Mouse (Mus musculus): ENCODE results near the gene Zfp493. TPM values are rescaled to one million over a fixed set of nuclear protein-coding genes. Genes with fewer than 3 reads are reported as not detected.
"Not testable (repeated sequence)": the region's sequence is repeated elsewhere in the genome, so short reads cannot be mapped to it uniquely, and the experiment has no call there.

Zfp493 gene
- polyA plus RNA-seq, 1 experiment from 2014 or later, result 3.5 TPM

DNA sequence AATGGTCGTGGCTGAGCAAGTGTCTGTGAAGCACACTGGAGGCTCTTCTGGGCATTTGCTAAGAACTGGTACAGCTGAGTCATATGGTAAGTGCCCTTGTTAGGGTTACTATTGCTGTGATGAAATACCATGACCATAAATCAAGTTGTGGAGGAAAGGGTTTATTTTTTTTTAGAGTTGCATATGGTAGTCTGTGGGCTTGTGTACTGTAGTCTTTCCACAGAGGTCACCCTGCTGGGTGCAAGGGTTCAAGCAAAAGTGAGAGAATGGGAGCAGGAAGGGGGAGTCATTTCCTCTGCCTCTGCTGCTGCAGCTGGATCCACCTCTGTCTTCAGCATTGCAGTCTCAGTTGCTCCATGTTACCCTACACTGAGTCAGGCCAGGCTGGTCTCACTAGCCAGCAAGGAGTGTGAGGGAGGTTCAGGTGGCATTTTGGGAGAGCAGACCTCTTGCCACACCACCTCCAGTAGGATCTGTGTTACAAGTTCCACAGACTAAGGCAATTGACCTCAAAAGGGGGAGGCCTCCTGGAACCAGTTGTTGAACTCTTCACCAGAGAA is 32.2 kb downstream of the Zfp493 start:
- H3K9ac ChIP-seq (replicated peaks), result no peak overlapping the region
- ATAC-seq, result no peak
- 0 out of 2 replicates have a peak, but pooled peaks cover 4% of the 10 kb centered on the region for H3K36me3 ChIP-seq
- 68% methylated on average over 1 of the region's 1 CpGs for WGBS
- peaks cover 7% of the 10 kb centered on the region; the same call in 1 of the 2 replicates for H3K4me1 ChIP-seq (replicated peaks)
- H3K9me3 ChIP-seq, result no peaks in the 10 kb centered on the region; the same call in 1 of the 2 replicates
- no peak overlapping the region for H3K4me2 ChIP-seq (replicated peaks)
- H3K27me3 ChIP-seq, result no peaks in the 10 kb centered on the region
- no peak overlapping the region for H3K27ac ChIP-seq
- no peak overlapping the region for H3K4me3 ChIP-seq (replicated peaks)

DNA sequence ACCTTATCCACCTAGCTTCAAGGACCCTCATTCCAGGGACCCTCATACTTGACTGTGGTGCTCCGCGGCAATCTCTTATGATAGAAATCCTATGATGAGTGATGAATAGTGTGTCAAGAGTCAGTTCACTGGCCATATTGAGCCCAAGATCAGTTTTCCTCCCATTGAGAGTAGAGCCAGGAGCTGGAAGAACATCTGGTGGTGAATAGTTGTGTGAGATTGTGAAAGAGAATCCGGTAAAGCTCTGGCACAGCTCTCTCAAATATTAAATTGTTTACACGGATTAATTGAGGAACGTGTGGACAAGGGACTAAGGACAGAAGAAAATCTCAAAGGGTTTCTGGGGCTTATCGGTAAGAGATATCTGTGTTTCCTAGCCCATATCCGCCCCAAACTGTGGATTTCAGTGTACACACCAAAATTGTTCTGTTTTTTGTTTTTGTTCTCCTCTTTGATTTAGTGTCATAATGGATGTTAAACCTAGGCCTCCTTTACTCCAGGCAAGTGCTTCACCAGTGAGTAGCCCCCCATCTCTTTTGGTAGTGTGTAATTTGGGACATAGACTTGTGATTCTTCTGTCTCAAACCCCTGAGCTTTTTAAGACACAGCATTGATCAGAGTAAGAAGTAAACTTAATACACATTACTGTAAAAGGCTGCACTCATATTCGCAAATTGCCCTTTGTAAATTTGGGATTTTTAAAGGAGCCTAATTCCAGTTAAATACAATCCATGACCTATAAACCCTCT is 33.6 kb downstream of the Zfp493 start:
- H3K9ac ChIP-seq (replicated peaks), result no peak overlapping the region
- peaks cover 5% of the 10 kb centered on the region for H3K9me3 ChIP-seq
- peak overlapping the region; percentile 72 for H3K4me2 ChIP-seq (replicated peaks)
- peaks cover 7% of the 10 kb centered on the region; the same call in 1 of the 2 replicates for H3K4me1 ChIP-seq (replicated peaks)
- peaks cover 10% of the 10 kb centered on the region for H3K36me3 ChIP-seq
- H3K27ac ChIP-seq, result no peak overlapping the region
- H3K27me3 ChIP-seq, result no peaks in the 10 kb centered on the region
- H3K4me3 ChIP-seq (replicated peaks), result peak overlapping the region; percentile 86
- ATAC-seq, result peak; percentile 59
- 77% methylated on average over 8 of the region's 8 CpGs for WGBS

DNA sequence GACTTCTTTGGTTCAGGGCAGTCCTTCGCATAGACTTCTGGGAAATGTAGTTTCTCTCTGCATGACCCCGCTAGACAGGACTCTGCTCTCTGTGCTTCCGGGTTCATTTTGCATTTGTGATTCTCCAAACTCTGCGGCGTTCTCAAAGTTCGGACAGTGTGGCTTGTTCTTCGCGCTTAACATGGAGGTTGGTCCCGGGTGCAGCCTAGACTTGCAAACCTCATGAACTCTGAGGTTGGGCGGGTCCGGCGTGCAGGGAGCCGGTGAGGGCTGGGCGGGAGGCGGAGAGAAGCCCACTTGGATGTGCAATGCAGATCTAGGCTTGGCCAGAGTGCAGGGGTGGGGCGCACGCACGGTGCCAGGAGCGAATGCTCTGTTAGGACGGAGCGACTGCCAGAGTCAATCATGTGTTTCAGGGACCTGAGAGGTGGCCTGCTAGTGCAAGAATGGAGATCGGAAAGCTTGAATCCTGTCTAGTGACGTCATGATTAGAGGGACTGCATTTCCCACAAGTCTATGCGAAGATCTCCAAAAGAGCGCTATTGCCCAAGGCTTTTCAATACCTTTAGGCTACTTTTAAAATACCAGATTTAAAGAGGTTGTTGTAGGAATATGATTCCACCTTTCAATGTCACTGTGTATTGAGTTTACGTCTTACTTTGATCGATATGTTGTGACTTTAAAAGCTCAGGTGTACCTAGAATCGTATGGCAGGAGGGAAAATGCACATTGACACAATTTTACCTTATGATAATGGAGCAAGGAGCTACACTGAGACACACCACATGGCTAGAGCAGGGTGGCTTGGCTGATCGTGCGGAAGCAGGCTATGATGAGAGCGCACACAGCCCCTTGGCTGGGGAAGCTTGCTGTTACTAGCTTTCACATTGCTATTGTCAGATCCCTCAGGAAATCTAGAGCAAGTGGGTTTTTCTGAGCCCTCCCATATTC is 34.5 kb downstream of the Zfp493 start, which contains the start of gene Zfp273:
Gene Zfp273, plus strand, starts transcription at position 31 of the 951 bp plus-strand sequence.
- peak; percentile 96 for ATAC-seq
- H3K4me1 ChIP-seq (replicated peaks), result peaks cover 7% of the 10 kb centered on the region; the same call in 1 of the 2 replicates
- WGBS, result 4% methylated on average over 31 of the region's 31 CpGs
- H3K4me3 ChIP-seq (replicated peaks), result peak within 1 kb of the TSS; percentile 86
- H3K4me2 ChIP-seq (replicated peaks), result peak within 1 kb of the TSS; percentile 72
- no peaks in the 10 kb centered on the region for H3K27me3 ChIP-seq
- H3K36me3 ChIP-seq, result peaks cover 18% of the 10 kb centered on the region
- peaks cover 5% of the 10 kb centered on the region for H3K9me3 ChIP-seq
- peak within 1 kb of the TSS; percentile 78 for H3K27ac ChIP-seq
- H3K9ac ChIP-seq (replicated peaks), result peak within 1 kb of the TSS; percentile 76

DNA sequence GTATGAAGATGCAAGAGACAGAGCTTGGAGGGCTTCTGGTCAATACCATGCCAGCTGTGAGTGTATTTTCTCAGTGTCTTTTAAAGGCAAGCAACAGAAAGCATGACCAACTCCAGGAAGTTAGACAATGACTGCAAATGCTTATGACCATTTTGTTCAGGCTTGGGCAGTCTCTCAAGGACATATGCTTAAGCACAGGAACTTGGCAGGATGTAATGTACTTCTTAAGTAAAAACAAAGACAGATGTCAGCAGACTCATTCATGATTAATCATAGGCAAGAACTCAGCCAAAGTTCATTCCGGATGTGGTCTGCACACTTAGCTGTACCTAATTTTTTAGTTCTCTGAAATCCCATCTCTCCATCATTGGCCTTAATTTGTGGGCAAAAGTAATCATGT is 39.1 kb downstream of the Zfp493 start:
- Histone ChIP-seq H3K4me2 (replicated peaks) (no peak overlapping the region), H3K4me1 (replicated peaks) (peaks cover 7% of the 10 kb centered on the region; the same call in 1 of the 2 replicates), H3K36me3 (peaks cover 46% of the 10 kb centered on the region), H3K27me3 (no peaks in the 10 kb centered on the region), H3K9me3 (peaks cover 9% of the 10 kb centered on the region), H3K9ac (replicated peaks) (no peak overlapping the region), H3K4me3 (replicated peaks) (no peak overlapping the region), H3K27ac (no peak overlapping the region)
- ATAC-seq, result no peak
- WGBS, result 92% methylated on average over 1 of the region's 1 CpGs

DNA sequence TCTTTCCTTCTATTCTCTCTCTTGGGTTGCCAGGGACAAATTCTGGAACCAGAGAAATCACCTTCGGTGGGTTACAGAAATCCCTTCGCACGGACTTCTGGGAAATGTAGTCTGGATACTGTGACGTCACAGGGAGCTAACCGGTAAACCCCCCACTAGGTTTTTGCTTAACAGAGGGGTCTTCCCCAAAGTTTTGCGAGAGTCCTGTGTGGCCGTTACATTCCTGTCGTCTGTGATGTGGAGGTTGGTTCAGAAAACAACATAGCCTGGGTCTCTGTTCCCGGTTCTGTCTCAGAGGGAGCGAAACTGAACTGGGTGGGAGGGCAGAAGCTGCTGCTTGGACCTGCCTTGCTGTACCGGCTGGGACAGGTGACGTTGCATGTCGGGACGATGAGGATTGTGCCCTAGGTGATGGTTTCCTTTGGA is 51.4 kb downstream of the Zfp493 start, which contains the start of gene Gm10037:
Gene Gm10037, plus strand, starts transcription at position 196 of the 426 bp plus-strand sequence.
- peaks cover 12% of the 10 kb centered on the region for H3K36me3 ChIP-seq
- 1% methylated on average over 14 of the region's 14 CpGs for WGBS
- peak; percentile 82 for ATAC-seq
- peak within 1 kb of the TSS; percentile 67 for H3K9ac ChIP-seq (replicated peaks)
- H3K4me1 ChIP-seq (replicated peaks), result peaks cover 5% of the 10 kb centered on the region
- H3K27ac ChIP-seq, result no peak within 1 kb of the TSS
- peak within 1 kb of the TSS; percentile 59 for H3K4me3 ChIP-seq (replicated peaks)
- peaks cover 3% of the 10 kb centered on the region; the same call in 1 of the 2 replicates for H3K9me3 ChIP-seq
- no peaks in the 10 kb centered on the region for H3K27me3 ChIP-seq
- H3K4me2 ChIP-seq (replicated peaks), result peak within 1 kb of the TSS; percentile 66

DNA sequence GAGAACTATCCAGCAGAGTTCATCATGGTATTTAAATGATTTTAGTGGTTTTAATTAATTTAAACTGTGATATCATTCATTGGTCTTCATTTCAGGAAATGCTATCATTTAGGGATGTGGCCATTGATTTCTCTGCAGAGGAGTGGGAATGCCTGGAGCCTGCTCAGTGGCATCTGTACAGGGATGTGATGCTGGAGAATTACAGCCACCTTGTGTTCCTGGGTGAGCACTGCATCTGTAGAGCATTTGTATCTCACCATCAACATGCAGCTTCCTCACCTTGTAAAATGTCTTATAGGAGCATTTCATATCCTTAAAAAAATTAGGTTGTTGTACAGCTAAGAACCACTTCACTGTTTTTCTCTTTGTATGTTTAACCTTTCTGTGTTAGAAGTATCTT is 53.6 kb downstream of the Zfp493 start:
- H3K27me3 ChIP-seq; H3K4me2 ChIP-seq (replicated peaks); H3K36me3 ChIP-seq; ATAC-seq; H3K9ac ChIP-seq (replicated peaks); H3K4me1 ChIP-seq (replicated peaks); H3K27ac ChIP-seq; H3K4me3 ChIP-seq (replicated peaks); H3K9me3 ChIP-seq: not testable (repeated sequence)

Other genes with a start within 250 kb of the Zfp493 start
- 16.2 and 17.1 TPM in 2 replicates for gene Zfp748, start 225.9 kb upstream of the Zfp493 start, polyA plus RNA-seq (2015; fragmentation: Nextera tagmentation; extraction: Ambion mirVana)
- gene Zfp729b, start 170.0 kb upstream of the Zfp493 start, polyA plus RNA-seq (2015; fragmentation: Nextera tagmentation; extraction: Ambion mirVana), result 4.5 and 4.6 TPM in 2 replicates
- not detected in 2 replicates for gene Gm49345, start 141.9 kb upstream of the Zfp493 start, polyA plus RNA-seq (2015; fragmentation: Nextera tagmentation; extraction: Ambion mirVana)
- gene Zfp729a, start 141.9 kb upstream of the Zfp493 start, polyA plus RNA-seq (2015; fragmentation: Nextera tagmentation; extraction: Ambion mirVana), result 3.3 and 3.7 TPM in 2 replicates
- 15.4 and 18.3 TPM in 2 replicates for gene Zfp738, start 92.6 kb upstream of the Zfp493 start, polyA plus RNA-seq (2015; fragmentation: Nextera tagmentation; extraction: Ambion mirVana)
- 9.8 and 10.3 TPM in 2 replicates for gene Zfp65, start 50.5 kb upstream of the Zfp493 start, polyA plus RNA-seq (2015; fragmentation: Nextera tagmentation; extraction: Ambion mirVana)
- gene Zfp85, start 24.5 kb upstream of the Zfp493 start, polyA plus RNA-seq (2015; fragmentation: Nextera tagmentation; extraction: Ambion mirVana), result 8.0 and 8.7 TPM in 2 replicates
- gene Zfp273, start 34.0 kb downstream of the Zfp493 start, polyA plus RNA-seq (2015; fragmentation: Nextera tagmentation; extraction: Ambion mirVana), result 12.0 and 12.7 TPM in 2 replicates
- 5.4 and 6.9 TPM in 2 replicates for gene Gm10037, start 51.4 kb downstream of the Zfp493 start, polyA plus RNA-seq (2015; fragmentation: Nextera tagmentation; extraction: Ambion mirVana)
- gene BC048507, start 83.6 kb downstream of the Zfp493 start, polyA plus RNA-seq (2015; fragmentation: Nextera tagmentation; extraction: Ambion mirVana), result not detected in 2 replicates

Measured in midbrain, embryonic 13.5 days (tissue).